Mouse (Mus musculus): ENCODE measurements around the gene Cenpp. TPM values are rescaled to one million over a fixed set of nuclear protein-coding genes. Genes with fewer than 3 reads are reported as not detected.

Gene Cenpp
- polyA plus RNA-seq, 1 experiment from 2014 or later: 9.6 TPM

DNA sequence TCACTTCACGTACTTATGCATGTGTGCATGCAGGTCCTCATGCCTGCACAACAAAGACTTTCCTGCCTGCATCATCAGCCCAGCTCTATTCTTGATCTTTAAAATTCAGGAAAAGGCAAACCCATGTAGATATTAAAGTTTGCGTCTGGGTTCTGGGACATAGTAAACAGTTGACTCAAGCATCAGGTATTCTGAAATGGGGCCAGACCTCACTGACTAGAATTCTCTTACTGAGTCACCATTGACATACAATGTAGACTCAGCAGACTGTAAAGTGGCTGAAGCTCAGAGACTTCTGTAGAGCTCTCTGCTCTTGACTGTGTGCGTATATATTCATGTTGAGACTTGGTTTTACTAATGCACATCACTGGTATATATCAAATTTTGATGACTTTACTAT lies 103.0 kb downstream of the Cenpp start:
- Histone ChIP-seq H3K27me3 (ENCODE audit: control insufficient read depth, insufficient read depth, low read length) (no peaks in the 10 kb centered on the region), H3K9ac (replicated peaks; ENCODE audit: low read length) (no peak overlapping the region), H3K4me1 (ENCODE audit: control insufficient read depth, insufficient read depth, low read length) (no peaks in the 10 kb centered on the region), H3K4me2 (ENCODE audit: low read length) (no peak overlapping the region), H3K36me3 (ENCODE audit: control insufficient read depth, insufficient read depth, low read length) (no peaks in the 10 kb centered on the region), H3K9me3 (ENCODE audit: control insufficient read depth, low read length) (no peaks in the 10 kb centered on the region), H3K4me3 (replicated peaks; ENCODE audit: low read depth, low read length) (no peak overlapping the region), H3K27ac (replicated peaks; ENCODE audit: low read depth, low read length) (no peak overlapping the region)
- 93% methylated on average over 3 of the region's 3 CpGs for WGBS
- ATAC-seq (ENCODE audit: low FRiP score, low TSS enrichment): no peak
- no peak for DNase-seq

DNA sequence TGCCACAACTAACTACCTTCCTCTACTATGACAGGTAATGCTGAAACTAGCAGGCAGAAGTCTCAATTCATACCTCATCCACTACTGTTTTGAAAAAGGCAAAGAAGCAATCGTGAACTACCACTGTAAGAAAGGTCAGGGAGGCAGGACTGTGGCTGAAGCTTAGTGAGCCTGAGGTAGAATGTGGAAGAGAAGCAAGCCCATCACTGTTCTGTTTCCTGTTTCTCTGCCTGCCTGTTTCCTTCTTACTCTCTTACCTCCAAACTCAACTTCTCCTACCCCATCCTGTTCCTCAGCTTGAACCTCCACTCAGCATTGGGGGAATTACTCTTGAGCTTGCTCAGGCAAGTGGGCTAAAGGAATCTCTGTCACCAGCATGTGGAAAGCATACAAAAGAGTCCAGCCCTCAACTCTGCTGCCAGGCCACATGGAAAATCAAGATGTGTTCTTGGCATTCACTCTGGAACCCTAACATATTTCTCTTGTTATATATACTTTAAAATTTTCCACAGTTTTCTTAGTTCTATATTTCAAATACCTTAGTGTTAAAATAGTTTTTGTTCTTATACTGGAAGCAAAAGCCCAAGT lies 104.9 kb downstream of the Cenpp start:
- Histone ChIP-seq H3K36me3 (ENCODE audit: control insufficient read depth, insufficient read depth, low read length) (no peaks in the 10 kb centered on the region), H3K27ac (replicated peaks; ENCODE audit: low read depth, low read length) (no peak overlapping the region), H3K9me3 (ENCODE audit: control insufficient read depth, low read length) (no peaks in the 10 kb centered on the region), H3K4me1 (ENCODE audit: control insufficient read depth, insufficient read depth, low read length) (no peaks in the 10 kb centered on the region), H3K4me2 (ENCODE audit: low read length) (no peak overlapping the region), H3K4me3 (replicated peaks; ENCODE audit: low read depth, low read length) (no peak overlapping the region), H3K9ac (replicated peaks; ENCODE audit: low read length) (no peak overlapping the region), H3K27me3 (ENCODE audit: control insufficient read depth, insufficient read depth, low read length) (no peaks in the 10 kb centered on the region)
- WGBS: 78% methylated on average over 1 of the region's 1 CpGs
- DNase-seq: no peak
- ATAC-seq (ENCODE audit: low FRiP score, low TSS enrichment): no peak

DNA sequence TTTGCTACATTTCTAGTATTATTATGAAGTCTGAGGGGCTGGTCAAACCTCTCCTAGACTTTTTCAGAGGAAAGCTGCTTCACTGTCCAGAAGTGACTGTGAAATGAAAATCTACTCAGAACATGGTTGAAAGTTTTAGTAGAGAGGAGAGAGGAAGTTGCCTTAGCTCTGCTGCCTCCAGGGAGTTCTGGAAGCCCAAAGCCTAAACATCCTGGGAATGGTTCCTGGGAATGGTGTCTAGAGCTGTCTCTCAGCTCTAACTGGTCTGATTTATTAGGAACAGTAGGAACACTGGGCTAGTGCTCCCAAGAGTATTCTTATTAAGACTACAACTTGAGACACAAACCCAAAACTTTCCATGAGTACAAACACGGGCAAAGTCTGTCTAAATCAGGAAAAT lies 106.1 kb downstream of the Cenpp start:
- Histone ChIP-seq H3K27ac (replicated peaks; ENCODE audit: low read depth, low read length) (no peak overlapping the region), H3K27me3 (ENCODE audit: control insufficient read depth, insufficient read depth, low read length) (no peaks in the 10 kb centered on the region), H3K36me3 (ENCODE audit: control insufficient read depth, insufficient read depth, low read length) (no peaks in the 10 kb centered on the region), H3K4me1 (ENCODE audit: control insufficient read depth, insufficient read depth, low read length) (no peaks in the 10 kb centered on the region), H3K9me3 (ENCODE audit: control insufficient read depth, low read length) (no peaks in the 10 kb centered on the region), H3K4me3 (replicated peaks; ENCODE audit: low read depth, low read length) (no peak overlapping the region), H3K9ac (replicated peaks; ENCODE audit: low read length) (no peak overlapping the region), H3K4me2 (ENCODE audit: low read length) (no peak overlapping the region)
- WGBS: 88% methylated on average over 1 of the region's 1 CpGs
- ATAC-seq (ENCODE audit: low FRiP score, low TSS enrichment) (no peak), DNase-seq (no peak)

DNA sequence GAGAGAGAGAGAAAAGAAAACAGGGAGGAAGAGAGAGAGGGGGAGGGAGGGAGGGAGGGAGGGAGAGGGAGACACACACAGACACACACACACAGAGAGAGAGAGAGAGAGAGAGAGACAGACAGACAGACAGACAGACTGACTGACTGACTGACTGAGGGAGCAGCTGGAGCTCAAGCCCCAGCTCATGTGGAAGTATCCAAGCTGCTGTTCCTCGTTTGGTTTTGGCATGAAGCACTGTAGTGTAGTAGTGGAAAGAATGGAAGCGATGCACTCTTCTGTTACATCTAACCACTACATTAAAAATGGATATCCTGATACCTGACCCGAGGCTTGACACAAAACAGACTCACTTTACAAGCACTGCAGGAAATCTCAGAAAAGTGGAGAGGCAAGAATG lies 106.9 kb downstream of the Cenpp start:
- no peak overlapping the region for H3K9ac ChIP-seq (replicated peaks; ENCODE audit: low read length)
- H3K27ac ChIP-seq (replicated peaks; ENCODE audit: low read depth, low read length): no peak overlapping the region
- H3K36me3 ChIP-seq (ENCODE audit: control insufficient read depth, insufficient read depth, low read length): no peaks in the 10 kb centered on the region
- H3K9me3 ChIP-seq (ENCODE audit: control insufficient read depth, low read length): no peaks in the 10 kb centered on the region
- H3K27me3 ChIP-seq (ENCODE audit: control insufficient read depth, insufficient read depth, low read length): no peaks in the 10 kb centered on the region
- 76% methylated on average over 3 of the region's 3 CpGs for WGBS
- no peak overlapping the region for H3K4me3 ChIP-seq (replicated peaks; ENCODE audit: low read depth, low read length)
- ATAC-seq (ENCODE audit: low FRiP score, low TSS enrichment) (no peak), DNase-seq (no peak)
- no peak overlapping the region for H3K4me2 ChIP-seq (ENCODE audit: low read length)
- no peaks in the 10 kb centered on the region for H3K4me1 ChIP-seq (ENCODE audit: control insufficient read depth, insufficient read depth, low read length)

DNA sequence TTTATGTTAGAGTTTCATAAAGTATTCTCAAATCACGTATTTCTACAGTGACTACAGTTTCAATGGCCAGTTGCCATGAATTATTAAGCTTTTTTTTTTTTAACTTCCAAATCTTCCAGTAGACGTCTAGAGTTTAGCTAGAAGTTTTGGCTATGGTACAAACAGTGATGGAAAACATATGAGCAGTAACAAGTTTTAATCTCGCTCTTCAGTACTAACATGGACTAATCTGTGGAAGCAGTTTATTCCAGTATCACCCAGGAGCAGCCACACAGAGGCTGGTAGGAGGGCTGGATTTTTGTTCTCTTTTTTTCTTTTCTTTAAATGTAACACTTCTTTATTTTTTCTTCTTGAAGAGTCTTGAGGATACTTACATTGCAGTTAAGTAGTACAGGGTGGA lies 108.3 kb downstream of the Cenpp start, which contains the start of gene Aspn:
Gene Aspn (plus strand): TSS at position 165 of the 400 bp plus-strand sequence.
- 89% methylated on average over 3 of the region's 3 CpGs for WGBS
- ATAC-seq (ENCODE audit: low FRiP score, low TSS enrichment) (no peak), DNase-seq (no peak)

DNA sequence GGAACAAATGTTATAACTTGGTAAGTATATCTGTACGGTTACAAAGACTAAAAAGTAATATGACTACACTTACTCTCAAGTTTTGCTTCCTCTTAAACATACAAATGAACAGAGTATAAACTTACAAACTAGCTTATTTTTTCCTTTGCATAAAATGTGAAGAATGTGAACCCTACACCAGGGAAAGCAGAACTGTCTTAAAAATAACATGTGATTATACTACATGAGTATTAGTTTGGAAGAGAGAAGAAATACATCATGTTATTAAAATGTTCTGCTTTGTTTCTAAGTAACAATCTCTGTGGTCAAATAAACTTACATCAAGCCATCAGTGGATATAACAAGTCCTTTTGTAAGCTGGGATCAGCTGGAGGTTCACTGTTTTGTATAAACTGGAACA lies 113.9 kb downstream of the Cenpp start:
- no peak overlapping the region for H3K9ac ChIP-seq (replicated peaks; ENCODE audit: low read length)
- H3K4me2 ChIP-seq (ENCODE audit: low read length): no peak overlapping the region
- H3K4me1 ChIP-seq (ENCODE audit: control insufficient read depth, insufficient read depth, low read length): no peaks in the 10 kb centered on the region
- H3K4me3 ChIP-seq (replicated peaks; ENCODE audit: low read depth, low read length): no peak overlapping the region
- DNase-seq (no peak), ATAC-seq (ENCODE audit: low FRiP score, low TSS enrichment) (no peak)
- no peaks in the 10 kb centered on the region for H3K27me3 ChIP-seq (ENCODE audit: control insufficient read depth, insufficient read depth, low read length)
- H3K27ac ChIP-seq (replicated peaks; ENCODE audit: low read depth, low read length): no peak overlapping the region
- H3K36me3 ChIP-seq (ENCODE audit: control insufficient read depth, insufficient read depth, low read length): no peaks in the 10 kb centered on the region
- 90% methylated on average over 1 of the region's 1 CpGs for WGBS
- H3K9me3 ChIP-seq (ENCODE audit: control insufficient read depth, low read length): no peaks in the 10 kb centered on the region

More for the DNA sequence above, 108.3 kb downstream of the Cenpp start, which contains the start of gene Aspn:
- Histone ChIP-seq H3K4me2 (ENCODE audit: low read length) (no peak within 1 kb of the TSS), H3K4me3 (replicated peaks; ENCODE audit: low read depth, low read length) (no peak within 1 kb of the TSS), H3K4me1 (ENCODE audit: control insufficient read depth, insufficient read depth, low read length) (no peaks in the 10 kb centered on the region), H3K27ac (replicated peaks; ENCODE audit: low read depth, low read length) (no peak within 1 kb of the TSS), H3K9me3 (ENCODE audit: control insufficient read depth, low read length) (no peaks in the 10 kb centered on the region), H3K27me3 (ENCODE audit: control insufficient read depth, insufficient read depth, low read length) (no peaks in the 10 kb centered on the region), H3K9ac (replicated peaks; ENCODE audit: low read length) (no peak within 1 kb of the TSS), H3K36me3 (ENCODE audit: control insufficient read depth, insufficient read depth, low read length) (no peaks in the 10 kb centered on the region)

DNA sequence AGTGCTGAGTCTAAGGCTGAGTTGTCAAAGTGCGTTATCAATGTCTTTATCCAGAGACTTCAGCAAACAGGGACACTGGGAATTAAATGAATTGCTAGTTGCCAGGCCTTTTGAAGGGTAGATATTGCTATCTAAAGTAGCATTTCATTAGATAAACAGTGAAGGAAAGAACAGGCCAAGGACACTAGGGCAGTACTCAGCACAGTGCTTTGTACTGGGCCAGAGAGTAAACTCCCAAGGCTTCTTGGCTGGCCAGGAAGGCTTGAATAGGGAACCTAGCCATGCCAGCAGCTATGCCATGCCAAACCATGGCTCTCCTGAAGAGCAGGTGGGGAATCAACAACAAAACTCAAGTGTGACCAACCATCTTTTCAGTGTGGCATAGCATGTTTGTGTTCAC lies 115.6 kb downstream of the Cenpp start:
- H3K9me3 ChIP-seq (ENCODE audit: control insufficient read depth, low read length): no peaks in the 10 kb centered on the region
- no peak overlapping the region for H3K4me3 ChIP-seq (replicated peaks; ENCODE audit: low read depth, low read length)
- no peak overlapping the region for H3K27ac ChIP-seq (replicated peaks; ENCODE audit: low read depth, low read length)
- H3K27me3 ChIP-seq (ENCODE audit: control insufficient read depth, insufficient read depth, low read length): no peaks in the 10 kb centered on the region
- H3K9ac ChIP-seq (replicated peaks; ENCODE audit: low read length): no peak overlapping the region
- ATAC-seq (ENCODE audit: low FRiP score, low TSS enrichment) (no peak), DNase-seq (no peak)
- no peaks in the 10 kb centered on the region for H3K36me3 ChIP-seq (ENCODE audit: control insufficient read depth, insufficient read depth, low read length)
- 94% methylated on average over 1 of the region's 1 CpGs for WGBS
- H3K4me1 ChIP-seq (ENCODE audit: control insufficient read depth, insufficient read depth, low read length): no peaks in the 10 kb centered on the region
- no peak overlapping the region for H3K4me2 ChIP-seq (ENCODE audit: low read length)

DNA sequence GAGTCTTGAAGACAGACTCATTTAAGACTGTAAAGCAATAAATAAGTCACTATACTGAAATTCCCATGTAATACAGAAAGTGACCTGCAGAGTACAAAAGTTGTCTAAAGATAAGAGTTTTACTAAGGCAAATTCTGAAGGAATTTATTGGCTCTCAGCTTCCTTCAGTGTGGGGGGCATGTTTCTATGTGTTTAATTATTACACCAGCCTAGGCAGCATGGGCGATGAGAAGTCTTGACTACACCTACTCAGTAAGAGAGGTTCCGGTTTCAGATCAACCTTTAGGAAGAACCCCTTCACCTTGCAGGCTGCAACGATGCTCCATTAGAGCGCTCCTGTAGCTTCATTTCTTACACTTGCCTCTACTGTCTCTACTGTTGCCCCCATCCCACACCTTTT lies 121.9 kb downstream of the Cenpp start:
- H3K4me1 ChIP-seq (ENCODE audit: control insufficient read depth, insufficient read depth, low read length): no peaks in the 10 kb centered on the region
- H3K4me2 ChIP-seq (ENCODE audit: low read length): no peak overlapping the region
- H3K27ac ChIP-seq (replicated peaks; ENCODE audit: low read depth, low read length): no peak overlapping the region
- H3K9me3 ChIP-seq (ENCODE audit: control insufficient read depth, low read length): no peaks in the 10 kb centered on the region
- H3K4me3 ChIP-seq (replicated peaks; ENCODE audit: low read depth, low read length): no peak overlapping the region
- no peaks in the 10 kb centered on the region for H3K36me3 ChIP-seq (ENCODE audit: control insufficient read depth, insufficient read depth, low read length)
- over 99% methylated on average over 4 of the region's 4 CpGs for WGBS
- ATAC-seq (ENCODE audit: low FRiP score, low TSS enrichment) (no peak), DNase-seq (no peak)
- no peak overlapping the region for H3K9ac ChIP-seq (replicated peaks; ENCODE audit: low read length)
- H3K27me3 ChIP-seq (ENCODE audit: control insufficient read depth, insufficient read depth, low read length): no peaks in the 10 kb centered on the region

DNA sequence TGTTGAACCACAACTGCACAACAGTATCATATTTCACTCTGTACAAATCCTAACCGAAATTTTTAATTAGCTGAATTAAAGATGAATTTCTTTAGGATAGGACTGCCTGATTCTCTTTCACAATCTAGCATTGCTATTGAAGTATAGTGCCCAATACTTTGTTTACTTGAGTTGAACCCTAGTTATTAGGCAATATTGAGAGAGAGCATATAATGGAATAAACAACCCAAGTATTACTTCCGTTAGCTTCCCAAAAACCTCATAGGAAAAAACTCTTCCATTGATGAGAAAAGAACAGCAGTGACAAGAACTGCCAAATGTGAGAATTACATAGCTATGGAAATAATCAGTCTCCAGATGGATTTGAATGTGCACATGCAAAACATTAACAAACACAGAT lies 126.3 kb downstream of the Cenpp start:
- H3K36me3 ChIP-seq (ENCODE audit: control insufficient read depth, insufficient read depth, low read length): no peaks in the 10 kb centered on the region
- no peak overlapping the region for H3K27ac ChIP-seq (replicated peaks; ENCODE audit: low read depth, low read length)
- no peak for ATAC-seq (ENCODE audit: low FRiP score, low TSS enrichment)
- H3K27me3 ChIP-seq (ENCODE audit: control insufficient read depth, insufficient read depth, low read length): no peaks in the 10 kb centered on the region
- WGBS: 88% methylated on average over 2 of the region's 2 CpGs
- H3K4me2 ChIP-seq (ENCODE audit: low read length): no peak overlapping the region
- no peak overlapping the region for H3K4me3 ChIP-seq (replicated peaks; ENCODE audit: low read depth, low read length)
- DNase-seq: no peak
- H3K4me1 ChIP-seq (ENCODE audit: control insufficient read depth, insufficient read depth, low read length): no peaks in the 10 kb centered on the region
- H3K9me3 ChIP-seq (ENCODE audit: control insufficient read depth, low read length): no peaks in the 10 kb centered on the region
- no peak overlapping the region for H3K9ac ChIP-seq (replicated peaks; ENCODE audit: low read length)
